Mouse (Mus musculus): ENCODE measurements around the gene Ptpra.
"Not testable (repeated sequence)": the region's sequence is repeated elsewhere in the genome, so short reads cannot be mapped to it uniquely, and the experiment has no call there.

Gene Ptpra

DNA sequence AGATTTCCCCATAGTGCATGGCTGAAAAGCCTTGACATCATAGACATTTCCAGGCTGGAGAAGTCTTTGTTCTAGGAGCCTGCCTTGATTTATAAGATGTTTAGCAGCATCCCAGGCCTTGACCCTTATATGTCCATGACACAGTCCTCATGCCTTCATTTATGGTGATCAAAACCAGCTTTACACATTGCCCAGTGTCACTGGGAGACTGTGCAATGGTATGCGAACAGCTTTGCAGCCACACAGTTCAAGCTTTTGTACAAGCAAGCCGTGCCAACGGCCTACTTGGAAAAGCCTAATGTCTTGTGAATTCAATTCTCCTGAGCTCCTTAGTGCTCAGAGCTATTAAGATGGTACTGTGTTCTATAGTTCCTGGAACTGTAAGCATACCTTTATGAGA lies 32.6 kb downstream of the Ptpra start:
- no peak for ATAC-seq (ENCODE audit: insufficient number of reproducible peaks, low FRiP score, low TSS enrichment)

GRCm38 (mm10) chr2:130484206-130484605 lies 34.1 kb downstream of the Ptpra start:
- ATAC-seq (ENCODE audit: insufficient number of reproducible peaks, low FRiP score, low TSS enrichment) = no peak

DNA sequence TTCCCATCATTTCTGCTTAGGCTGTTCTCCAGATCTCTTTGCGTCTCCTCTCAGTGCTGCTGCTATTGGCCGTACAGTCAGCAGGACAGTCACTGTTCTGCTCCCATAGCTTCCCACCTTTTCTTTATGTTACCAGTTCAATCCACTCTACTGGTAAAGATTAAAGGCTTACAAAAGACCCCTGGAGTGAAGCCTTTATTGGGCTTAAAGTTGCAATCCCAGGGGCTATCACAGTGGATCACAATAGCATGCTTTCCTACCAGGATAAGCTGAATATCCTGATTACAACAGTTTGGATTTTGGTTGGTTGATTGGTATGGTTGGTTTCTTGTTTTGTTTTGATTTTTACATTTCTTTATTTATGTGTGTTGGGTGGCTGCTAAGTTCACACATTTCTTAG lies 37.9 kb downstream of the Ptpra start:
- ATAC-seq (ENCODE audit: insufficient number of reproducible peaks, low FRiP score, low TSS enrichment) = no peak

GRCm38 (mm10) chr2:130488600-130488999 lies 38.5 kb downstream of the Ptpra start:
- no peak for ATAC-seq (ENCODE audit: insufficient number of reproducible peaks, low FRiP score, low TSS enrichment)

DNA sequence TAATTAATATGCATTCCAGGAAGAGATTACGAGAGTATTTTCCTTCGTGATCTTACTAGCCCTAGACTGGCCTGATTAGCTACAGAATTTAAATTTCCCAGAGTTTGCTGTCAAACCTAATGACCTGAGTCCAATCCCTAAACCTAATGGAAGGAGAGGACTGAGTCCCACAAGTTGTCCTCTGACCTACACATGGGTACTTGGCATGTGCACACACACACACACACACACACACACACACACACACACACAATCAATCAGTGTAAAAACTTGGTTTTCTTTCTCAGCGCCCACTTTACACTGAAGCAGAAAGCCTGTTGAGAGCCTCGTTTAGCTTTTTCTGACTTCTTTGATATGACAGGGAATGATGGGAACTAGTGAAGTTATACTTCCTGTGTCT lies 41.1 kb downstream of the Ptpra start:
- ATAC-seq (ENCODE audit: insufficient number of reproducible peaks, low FRiP score, low TSS enrichment) = no peak

DNA sequence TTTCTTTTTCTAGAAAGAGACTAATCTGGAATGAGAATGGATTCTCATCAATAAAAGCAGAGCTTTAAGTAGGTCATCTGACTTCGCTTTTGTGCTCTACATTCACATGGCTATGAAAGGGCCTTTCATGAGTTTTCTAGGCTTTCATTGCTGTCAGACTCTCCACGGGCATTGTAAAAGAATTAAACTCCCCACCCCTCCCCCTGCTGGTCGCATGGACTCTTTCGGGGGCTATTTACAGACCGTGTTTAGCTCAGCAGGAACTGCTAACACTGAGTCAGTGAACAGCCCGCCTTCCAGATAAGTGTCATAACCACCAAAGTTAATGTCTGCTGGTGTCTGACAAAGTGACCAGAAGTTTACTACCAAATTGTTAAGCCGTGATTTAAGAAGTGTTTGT lies 41.5 kb downstream of the Ptpra start:
- ATAC-seq (ENCODE audit: insufficient number of reproducible peaks, low FRiP score, low TSS enrichment) = no peak

- not testable (repeated sequence) for ATAC-seq (ENCODE audit: insufficient number of reproducible peaks, low FRiP score, low TSS enrichment)
Observed at GRCm38 (mm10) chr2:130495114-130495513, 45.0 kb downstream of the Ptpra start.

DNA sequence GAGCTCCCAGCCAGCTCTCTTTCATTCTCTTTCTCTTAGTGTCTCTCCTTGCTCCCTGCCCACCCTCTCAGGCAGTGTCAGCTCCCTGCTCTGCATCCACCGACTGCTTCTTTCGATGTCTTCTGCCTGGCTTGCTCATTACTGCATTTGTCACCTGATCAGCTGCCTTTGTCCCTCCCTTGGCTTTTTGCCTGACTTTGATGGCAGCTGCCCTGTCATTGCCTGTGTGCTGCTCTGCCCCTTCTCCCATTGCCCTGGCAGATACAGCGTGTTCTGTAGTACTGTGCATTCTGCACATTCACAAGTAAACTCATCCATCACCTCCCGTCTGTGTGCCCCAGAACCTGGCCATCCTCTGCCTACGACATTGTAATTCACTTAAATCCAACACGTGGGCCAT lies 46.0 kb downstream of the Ptpra start:
- peak; percentile 80 for ATAC-seq (ENCODE audit: insufficient number of reproducible peaks, low FRiP score, low TSS enrichment)

DNA sequence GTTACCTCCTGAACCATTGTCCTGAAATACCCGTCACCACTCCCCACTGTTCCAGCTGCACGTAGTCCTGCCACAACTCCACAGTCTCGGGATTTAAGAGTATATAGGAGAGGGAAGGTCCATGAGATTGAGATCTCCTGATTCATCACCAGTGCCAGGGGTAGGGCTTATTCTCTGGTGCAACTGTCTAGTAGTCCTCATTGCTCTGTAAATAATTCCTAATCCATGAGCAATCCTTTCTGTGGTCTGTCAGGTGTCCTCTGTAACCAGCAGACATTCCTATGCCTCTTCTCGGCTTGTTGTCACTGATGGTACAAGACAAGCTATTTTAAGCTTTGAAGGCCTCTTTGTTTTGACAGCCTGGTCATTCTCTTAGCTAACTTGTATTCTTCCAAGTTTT lies 46.9 kb downstream of the Ptpra start:
- no peak for ATAC-seq (ENCODE audit: insufficient number of reproducible peaks, low FRiP score, low TSS enrichment)

GRCm38 (mm10) chr2:130499546-130499945 lies 49.5 kb downstream of the Ptpra start:
- ATAC-seq (ENCODE audit: insufficient number of reproducible peaks, low FRiP score, low TSS enrichment) = no peak

DNA sequence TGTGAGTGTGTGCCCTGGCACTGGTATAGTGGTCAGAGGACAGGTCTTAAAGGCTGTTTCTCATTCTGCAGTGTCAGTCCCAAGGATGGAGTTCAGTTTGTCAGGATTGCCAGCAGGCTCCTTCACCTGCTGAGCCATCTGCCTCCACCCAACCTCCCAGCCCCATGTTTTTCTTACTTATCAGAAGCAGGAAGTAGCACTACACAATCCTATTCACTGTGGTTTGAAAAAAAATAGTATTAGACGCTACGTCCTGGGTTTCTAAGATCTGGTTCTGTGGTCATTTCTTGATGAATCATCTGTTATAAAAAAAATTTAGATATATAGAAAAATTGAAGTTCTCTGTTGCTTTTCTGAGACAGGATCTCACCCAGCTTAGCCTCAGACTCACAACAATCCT lies 51.5 kb downstream of the Ptpra start:
- ATAC-seq (ENCODE audit: insufficient number of reproducible peaks, low FRiP score, low TSS enrichment) = no peak

GRCm38 (mm10) chr2:130511616-130512015 lies 61.5 kb downstream of the Ptpra start:
- ATAC-seq (ENCODE audit: insufficient number of reproducible peaks, low FRiP score, low TSS enrichment) = not testable (repeated sequence)

DNA sequence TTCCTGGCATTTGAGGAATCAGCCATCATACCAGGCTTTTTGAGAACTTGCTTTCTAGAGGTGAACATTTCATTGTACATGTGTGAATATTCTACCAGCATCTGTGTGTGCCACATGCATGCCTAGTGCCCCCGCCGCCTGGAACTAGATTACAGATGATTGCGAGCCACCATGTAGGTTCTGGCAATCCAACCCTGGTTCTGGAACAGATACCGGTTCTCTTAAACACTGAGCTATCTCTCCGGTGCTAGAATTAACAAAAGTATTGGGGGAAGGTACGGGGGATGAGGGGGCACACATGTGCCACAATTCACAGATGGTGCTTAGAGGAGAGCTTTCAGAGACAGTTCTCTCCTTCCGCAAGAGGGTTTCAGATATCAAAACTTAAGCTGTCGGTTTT lies 63.8 kb downstream of the Ptpra start:
- ATAC-seq (ENCODE audit: insufficient number of reproducible peaks, low FRiP score, low TSS enrichment) = no peak

DNA sequence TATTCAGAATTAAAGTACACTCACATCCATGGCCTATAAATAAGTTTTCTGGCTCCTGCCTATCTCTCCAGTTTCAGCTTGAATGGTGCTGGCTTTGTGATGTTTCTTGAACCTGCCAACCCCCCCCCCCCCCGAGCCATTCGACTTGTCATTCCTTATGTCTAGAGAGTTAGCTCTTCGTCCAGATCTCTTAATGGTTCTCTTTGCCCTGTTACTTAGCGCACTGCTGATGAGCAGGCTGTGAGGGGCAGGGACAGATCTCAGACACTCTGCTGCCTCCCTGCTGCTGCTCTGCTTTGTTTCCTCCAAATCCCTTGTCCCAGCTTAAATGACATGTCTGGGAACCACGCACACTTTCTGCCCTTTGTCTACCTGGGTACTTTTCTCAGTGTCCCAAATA lies 65.7 kb downstream of the Ptpra start:
- no peak for ATAC-seq (ENCODE audit: insufficient number of reproducible peaks, low FRiP score, low TSS enrichment)

GRCm38 (mm10) chr2:130521927-130522326 lies 71.8 kb downstream of the Ptpra start:
- ATAC-seq (ENCODE audit: insufficient number of reproducible peaks, low FRiP score, low TSS enrichment) = no peak

DNA sequence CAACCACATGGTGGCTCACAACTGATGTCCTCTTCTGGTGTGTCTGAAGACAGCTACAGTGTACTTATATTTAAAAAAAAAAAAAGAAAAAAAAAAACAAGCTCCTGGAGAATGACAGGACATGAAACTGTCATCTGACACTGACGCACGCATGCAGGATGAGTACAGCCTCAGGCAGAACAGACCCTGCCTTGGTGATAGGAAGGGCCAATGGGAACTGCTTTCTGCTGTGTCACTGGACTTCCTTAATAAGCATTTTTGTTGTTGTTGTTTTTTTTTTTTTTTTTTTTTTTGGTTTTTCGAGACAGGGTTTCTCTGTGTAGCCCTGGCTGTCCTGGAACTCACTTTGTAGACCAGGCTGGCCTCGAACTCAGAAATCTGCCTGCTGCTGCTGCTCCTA lies 75.4 kb downstream of the Ptpra start:
- not testable (repeated sequence) for ATAC-seq (ENCODE audit: insufficient number of reproducible peaks, low FRiP score, low TSS enrichment)

- ATAC-seq (ENCODE audit: insufficient number of reproducible peaks, low FRiP score, low TSS enrichment) = no peak
Observed at GRCm38 (mm10) chr2:130528457-130528856, 78.4 kb downstream of the Ptpra start.

DNA sequence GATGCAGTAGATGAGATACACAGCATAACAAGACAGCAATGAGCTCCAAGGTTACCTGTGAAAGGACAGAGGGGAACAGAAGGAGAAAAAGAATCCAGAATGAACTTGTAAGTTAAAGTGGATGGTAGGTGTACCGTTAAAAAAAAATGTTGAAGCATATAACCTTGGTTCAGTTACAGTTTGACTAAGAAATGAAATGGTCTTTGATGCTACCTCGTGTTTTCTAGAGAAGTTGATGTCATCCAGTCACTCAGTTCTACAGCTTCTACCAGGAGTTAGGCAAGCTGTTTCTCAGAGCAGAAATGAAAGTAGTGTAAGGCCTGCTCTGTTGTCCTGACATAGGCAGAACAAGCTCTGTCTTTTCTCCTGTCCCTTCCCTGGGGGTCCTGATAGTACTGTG lies 79.2 kb downstream of the Ptpra start:
- no peak for ATAC-seq (ENCODE audit: insufficient number of reproducible peaks, low FRiP score, low TSS enrichment)

DNA sequence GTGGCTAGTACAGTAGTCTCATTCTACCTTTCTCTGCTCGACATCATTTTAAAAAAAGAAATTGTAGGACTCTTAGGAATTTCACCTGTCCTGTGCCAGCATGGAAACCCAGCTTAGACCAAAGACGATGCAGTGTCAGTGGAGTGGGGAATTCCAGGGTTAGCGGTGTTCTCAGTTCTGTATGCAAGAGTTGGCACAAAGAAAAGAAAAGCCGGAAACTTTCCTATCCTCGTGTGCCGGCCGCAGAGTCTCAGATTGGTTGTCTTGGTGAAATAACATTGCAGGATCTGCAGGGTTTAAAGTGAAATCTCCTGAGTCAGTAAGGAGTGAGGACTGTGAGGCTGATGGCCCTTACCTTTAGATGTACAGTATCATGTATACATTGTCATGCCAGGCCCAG lies 79.8 kb downstream of the Ptpra start:
- ATAC-seq (ENCODE audit: insufficient number of reproducible peaks, low FRiP score, low TSS enrichment) = no peak

- no peak for ATAC-seq (ENCODE audit: insufficient number of reproducible peaks, low FRiP score, low TSS enrichment)
Observed at GRCm38 (mm10) chr2:130532201-130532600, 82.1 kb downstream of the Ptpra start.

DNA sequence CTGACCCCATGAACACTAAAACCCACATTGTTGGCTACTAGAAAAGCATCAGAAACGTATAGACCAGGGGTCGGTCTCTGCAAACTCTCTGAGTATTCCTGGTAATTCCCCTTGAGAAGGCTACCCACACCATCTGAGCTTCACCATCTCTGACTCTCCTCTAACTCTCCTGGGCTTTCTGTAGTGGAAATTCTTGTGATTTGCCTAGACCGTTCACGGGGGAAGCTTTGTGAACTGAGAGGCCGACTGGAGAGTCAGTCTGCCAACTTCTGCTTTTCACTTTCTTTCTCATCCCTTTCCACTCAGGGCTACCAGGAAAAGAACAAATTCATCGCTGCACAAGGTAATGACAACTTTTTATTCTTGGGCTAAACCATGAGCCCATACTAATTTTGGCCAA lies 84.9 kb downstream of the Ptpra start:
- no peak for ATAC-seq (ENCODE audit: insufficient number of reproducible peaks, low FRiP score, low TSS enrichment)

DNA sequence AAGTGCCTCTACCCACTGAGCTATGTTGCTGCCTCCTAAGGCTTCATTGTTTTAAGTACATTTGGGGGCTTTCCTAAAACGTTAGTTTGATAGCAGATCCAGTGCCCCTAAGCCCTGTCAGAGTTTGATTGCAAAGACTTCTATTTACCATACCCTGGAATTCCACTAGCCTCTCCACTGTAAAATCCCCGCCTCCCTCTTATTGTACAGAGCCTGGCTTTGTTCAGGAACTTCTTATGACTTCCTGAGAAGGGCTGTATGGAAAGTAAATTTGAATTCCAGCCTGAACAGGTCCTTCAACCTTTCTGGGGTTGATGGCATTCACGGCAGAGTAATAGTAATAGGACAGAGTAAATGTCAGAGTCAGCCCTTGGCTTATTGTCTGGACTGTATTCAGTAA lies 86.8 kb downstream of the Ptpra start:
- ATAC-seq (ENCODE audit: insufficient number of reproducible peaks, low FRiP score, low TSS enrichment) = no peak

- ATAC-seq (ENCODE audit: insufficient number of reproducible peaks, low FRiP score, low TSS enrichment) = no peak
Observed at GRCm38 (mm10) chr2:130538876-130539546, 88.9 kb downstream of the Ptpra start.

Measured in cerebellum, adult (tissue).